Comparison of ENCODE assay signal across 10 mouse cellular contexts in genomic region chr19:41244581-41244980, GRCm38 (mm10). TPM values are rescaled to one million over a fixed set of nuclear protein-coding genes. Genes with fewer than 3 reads are reported as not detected.
DNase-seq lines count a peak whose midpoint lies in the region; ATAC-seq and TF ChIP-seq lines count a peak whose summit lies in the region.
"Had no signal": no experiment of that assay in that cellular context is flagged by ENCODE, and none has a peak within 500 bp of the region (broad histone marks: within the 10 kb centered on the region; RNA-seq: fewer than 3 reads in every experiment).

No protein-coding gene starts in this region.

- DNase-seq in heart, postnatal 10 days = peak; percentile 46 to 73
- DNase-seq in heart, embryonic 10.5 days (ENCODE audit: low spot score) = no peak
- DNase-seq in 3T3-L1 (ENCODE audit: low read depth, low spot score) = peak; percentile 76
- DNase-seq in MEL-GATA-1-ER (ENCODE audit: extremely low read depth, low read depth) = peak; percentile 23
- DNase-seq in embryo, embryonic 11 days = peak; percentile 71
- DNase-seq in layer of hippocampus, adult 9-10 months (ENCODE audit: low spot score) = peak; percentile 31
- peak; percentile 66 for DNase-seq in midbrain, postnatal 0 days (ENCODE audit: low spot score)
- DNase-seq in thymus, postnatal 4 days = peak; percentile 77

- H3K4me1 ChIP-seq in heart, embryonic 10.5 days = peaks cover 14% of the 10 kb centered on the region
- no peaks in the 10 kb centered on the region for H3K4me1 ChIP-seq in midbrain, postnatal 0 days (ENCODE audit: insufficient read depth, low read length)
- H3K4me1 ChIP-seq: embryonic facial prominence, embryonic 15.5 days; stomach, embryonic 15.5 days had no signal

- H3K36me3 ChIP-seq in heart, embryonic 10.5 days = peaks cover 69% of the 10 kb centered on the region
- H3K36me3 ChIP-seq in midbrain, postnatal 0 days (ENCODE audit: insufficient read depth, low read length) = peaks cover 16% of the 10 kb centered on the region

- H3K27ac ChIP-seq in heart, embryonic 10.5 days = no peak overlapping the region
- H3K27ac ChIP-seq in midbrain, postnatal 0 days (ENCODE audit: low read depth, low read length) = no peak overlapping the region
- H3K27ac ChIP-seq: embryonic facial prominence, embryonic 15.5 days; stomach, embryonic 15.5 days had no signal

- no peak overlapping the region for H3K4me2 ChIP-seq in midbrain, postnatal 0 days (ENCODE audit: low read depth, low read length, poor library complexity, severe bottlenecking)
- H3K4me2 ChIP-seq: embryonic facial prominence, embryonic 15.5 days; stomach, embryonic 15.5 days had no signal

- H3K9ac ChIP-seq in midbrain, postnatal 0 days (replicated peaks; ENCODE audit: low read length, poor library complexity, severe bottlenecking) = no peak overlapping the region
- H3K9ac ChIP-seq: embryonic facial prominence, embryonic 15.5 days; stomach, embryonic 15.5 days had no signal

- intact Hi-C loops in heart, postnatal 10 days (cut with DNase I) = loop anchor here (2.0 kb wide), 1 partner anchor 158 kb away; no protein-coding TSS in a partner anchor

- TF ChIP-seq CTCF in midbrain, postnatal 0 days (IDR thresholded peaks at IDR 0.05) = peak; percentile 82

- H3K4me3 ChIP-seq in heart, embryonic 10.5 days = no peak overlapping the region
- no peak overlapping the region for H3K4me3 ChIP-seq in midbrain, postnatal 0 days (ENCODE audit: low read depth, low read length)
- H3K4me3 ChIP-seq: embryonic facial prominence, embryonic 15.5 days; stomach, embryonic 15.5 days had no signal

- 62% methylated on average over 6 of the region's 6 CpGs for WGBS in heart, embryonic 10.5 days
- 59% methylated on average over 6 of the region's 6 CpGs for WGBS in midbrain, postnatal 0 days

- ATAC-seq in midbrain, postnatal 0 days (ENCODE audit: low FRiP score) = no peak

- H3K27me3 ChIP-seq in heart, embryonic 10.5 days (ENCODE audit: insufficient read depth, poor library complexity, severe bottlenecking) = no peaks in the 10 kb centered on the region
- H3K27me3 ChIP-seq in midbrain, postnatal 0 days (ENCODE audit: insufficient read depth, low read length) = no peaks in the 10 kb centered on the region
- H3K27me3 ChIP-seq: embryonic facial prominence, embryonic 15.5 days; stomach, embryonic 15.5 days had no signal

- no peaks in the 10 kb centered on the region for H3K9me3 ChIP-seq in heart, embryonic 10.5 days
- H3K9me3 ChIP-seq in midbrain, postnatal 0 days (ENCODE audit: low read length) = no peaks in the 10 kb centered on the region
- H3K9me3 ChIP-seq: embryonic facial prominence, embryonic 15.5 days; stomach, embryonic 15.5 days had no signal

RNA-seq across cellular contexts. Expression of gene Tm9sf3, which starts 19.2 kb away (rescaled TPM):
- total RNA-seq in heart, postnatal 10 days (2021) = 100 to 1,000 TPM; 109 to 121 TPM
- 112 and 123 TPM in 2 replicates for polyA plus RNA-seq in heart, embryonic 10.5 days (2016; fragmentation: Nextera tagmentation; extraction: Ambion mirVana)
- total RNA-seq in midbrain, postnatal 0 days (2014; rRNA removed) = 128 and 148 TPM in 2 replicates
- 57.8 and 63.2 TPM in 2 replicates for polyA plus RNA-seq in midbrain, postnatal 0 days (2015; fragmentation: Nextera tagmentation; extraction: Ambion mirVana)

RNA-seq across cellular contexts. Expression of gene Tll2, which starts 37.9 kb away (rescaled TPM):
- 1 to 10 TPM; 1.3 to 2.4 TPM for total RNA-seq in heart, postnatal 10 days (2021)
- 0.05 TPM in 1 of 2 replicates, not detected in the other for polyA plus RNA-seq in heart, embryonic 10.5 days (2016; fragmentation: Nextera tagmentation; extraction: Ambion mirVana)
- total RNA-seq in midbrain, postnatal 0 days (2014; rRNA removed) = 0.71 and 1.2 TPM in 2 replicates
- 0.48 and 0.56 TPM in 2 replicates for polyA plus RNA-seq in midbrain, postnatal 0 days (2015; fragmentation: Nextera tagmentation; extraction: Ambion mirVana)
